Mouse (Mus musculus): ENCODE measurements around the gene Hap1.

GRCm38 (mm10) chr11:100378446-100378845, 22.5 kb upstream of the Hap1 start:
- TF ChIP-seq POLR2A (IDR thresholded peaks at IDR 0.05; ENCODE audit: low read depth, low read length) (no peak), CTCF (IDR thresholded peaks at IDR 0.05; ENCODE audit: extremely low read depth, insufficient read depth, insufficient read length, insufficient replicate concordance) (no peak)

Data from spleen, adult 2 months (tissue).